Mouse (Mus musculus) right cerebral cortex, postnatal 25 days (tissue): ENCODE results near the gene Cdh10.
A peak's percentile ranks its signal among the peaks of the same experiment; 100 is the strongest.

Source experiments
- DNase-seq: peaks from one replicate; pipeline ENCODE4 v3.0.0; 2022

Cdh10 gene

GRCm38 (mm10) chr15:18818185-18818973 is at the start of gene Cdh10:
Gene Cdh10 (plus strand): TSS chr15:18818947.
- peak; percentile 72 for DNase-seq

GRCm38 (mm10) chr15:18809148-18809827 is 9.5 kb upstream of the Cdh10 start:
- no peak for DNase-seq

- DNase-seq = no peak
Observed at GRCm38 (mm10) chr15:18817707-18818106, 1.0 kb upstream of the Cdh10 start.

GRCm38 (mm10) chr15:18820226-18820625 is 1.5 kb downstream of the Cdh10 start:
- DNase-seq = peak; percentile 28

- peak; percentile 90 for DNase-seq
Observed at GRCm38 (mm10) chr15:18821114-18821756, 2.5 kb downstream of the Cdh10 start.

GRCm38 (mm10) chr15:18823420-18823819 is 4.7 kb downstream of the Cdh10 start:
- DNase-seq = no peak

GRCm38 (mm10) chr15:18832263-18832662 is 13.5 kb downstream of the Cdh10 start:
- no peak for DNase-seq

GRCm38 (mm10) chr15:18841769-18842168 is 23.0 kb downstream of the Cdh10 start:
- DNase-seq = no peak

- DNase-seq = no peak
Observed at GRCm38 (mm10) chr15:18844807-18845206, 26.1 kb downstream of the Cdh10 start.

- no peak for DNase-seq
Observed at GRCm38 (mm10) chr15:18850497-18850896, 31.8 kb downstream of the Cdh10 start.

- no peak for DNase-seq
Observed at GRCm38 (mm10) chr15:18858135-18858534, 39.4 kb downstream of the Cdh10 start.

GRCm38 (mm10) chr15:18869871-18870270 is 51.1 kb downstream of the Cdh10 start:
- no peak for DNase-seq

- DNase-seq = no peak
Observed at GRCm38 (mm10) chr15:18881467-18881866, 62.7 kb downstream of the Cdh10 start.

- DNase-seq = no peak
Observed at GRCm38 (mm10) chr15:18886673-18887072, 67.9 kb downstream of the Cdh10 start.

- DNase-seq = no peak
Observed at GRCm38 (mm10) chr15:18888912-18889311, 70.2 kb downstream of the Cdh10 start.

GRCm38 (mm10) chr15:18890358-18890757 is 71.6 kb downstream of the Cdh10 start:
- DNase-seq = no peak

- no peak for DNase-seq
Observed at GRCm38 (mm10) chr15:18900776-18901175, 82.0 kb downstream of the Cdh10 start.

GRCm38 (mm10) chr15:18904131-18904530 is 85.4 kb downstream of the Cdh10 start:
- DNase-seq = no peak

- no peak for DNase-seq
Observed at GRCm38 (mm10) chr15:18910612-18911011, 91.9 kb downstream of the Cdh10 start.

- DNase-seq = no peak
Observed at GRCm38 (mm10) chr15:18925392-18926117, 106.8 kb downstream of the Cdh10 start.

GRCm38 (mm10) chr15:18926964-18927363 is 108.2 kb downstream of the Cdh10 start:
- no peak for DNase-seq

- no peak for DNase-seq
Observed at GRCm38 (mm10) chr15:18952266-18952665, 133.5 kb downstream of the Cdh10 start.

- no peak for DNase-seq
Observed at GRCm38 (mm10) chr15:18975041-18975440, 156.3 kb downstream of the Cdh10 start.
